Comparison of ENCODE assay signal across 39 mouse cellular contexts in the genomic region with DNA sequence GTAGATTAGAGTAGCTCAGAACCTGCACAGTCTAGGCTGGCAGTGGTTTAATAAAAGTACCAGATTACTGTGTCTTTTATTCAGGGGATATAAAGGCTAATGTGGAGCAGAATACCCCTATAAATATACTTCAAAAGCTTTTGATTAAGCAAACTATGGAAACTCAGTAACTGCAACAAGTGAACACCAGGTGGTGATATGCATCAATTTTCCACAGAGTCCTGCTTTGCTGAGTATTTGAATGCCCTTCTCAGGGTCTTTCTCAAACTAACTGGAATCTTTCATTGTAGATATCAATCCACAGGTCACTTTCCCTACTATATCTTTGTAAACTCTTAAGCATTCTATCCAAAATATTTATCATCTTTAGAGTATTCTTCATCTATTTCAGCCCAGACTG. TPM values are rescaled to one million over a fixed set of nuclear protein-coding genes. Genes with fewer than 3 reads are reported as not detected.
"Had no signal": no experiment of that assay in that cellular context is flagged by ENCODE, and none has a peak within 500 bp of the region (broad histone marks: within the 10 kb centered on the region; RNA-seq: fewer than 3 reads in every experiment).

No protein-coding gene starts in this region.

- H3K4me3 ChIP-seq: gastrocnemius, adult 2 months; heart, embryonic 10.5 days; heart, embryonic 12.5 days; hindbrain, embryonic 10.5 days; hindbrain, embryonic 12.5 days; intestine, embryonic 15.5 days; layer of hippocampus, adult 2 months; left cerebral cortex, adult 2 months; limb, embryonic 13.5 days; limb, embryonic 15.5 days; liver, embryonic 13.5 days had no signal

- H3K36me3 ChIP-seq: heart, embryonic 10.5 days; heart, embryonic 12.5 days; hindbrain, embryonic 10.5 days; hindbrain, embryonic 12.5 days; intestine, embryonic 15.5 days; limb, embryonic 13.5 days; limb, embryonic 15.5 days; liver, embryonic 13.5 days had no signal

- H3K27ac ChIP-seq: gastrocnemius, adult 2 months; heart, embryonic 10.5 days; hindbrain, embryonic 10.5 days; hindbrain, embryonic 12.5 days; hindbrain, embryonic 14.5 days; intestine, embryonic 15.5 days; layer of hippocampus, adult 2 months; left cerebral cortex, adult 2 months; limb, embryonic 13.5 days; limb, embryonic 15.5 days; liver, embryonic 13.5 days had no signal

- H3K4me1 ChIP-seq: heart, embryonic 10.5 days; heart, embryonic 12.5 days; hindbrain, embryonic 10.5 days; hindbrain, embryonic 12.5 days; intestine, embryonic 15.5 days; limb, embryonic 13.5 days; limb, embryonic 15.5 days; liver, embryonic 13.5 days had no signal

- ATAC-seq: hindbrain, embryonic 16.5 days; inflammation-experienced regulatory T-cells, adult 6 months; intestine, embryonic 15.5 days; intestine, postnatal 0 days had no signal

- H3K9me3 ChIP-seq: intestine, embryonic 15.5 days; limb, embryonic 15.5 days had no signal

- DNase-seq: gastrocnemius, adult 2 months; gastrocnemius, postnatal 10 days; gastrocnemius, postnatal 25 days; heart, adult 18-20 months; heart, postnatal 10 days; heart, postnatal 4 days; kidney, adult 18-20 months; kidney, adult 8-10 months; kidney, postnatal 10 days; kidney, postnatal 25 days; kidney, postnatal 4 days; liver, embryonic 13.5 days had no signal

- H3K27me3 ChIP-seq: heart, embryonic 12.5 days; hindbrain, embryonic 12.5 days; intestine, embryonic 15.5 days; limb, embryonic 13.5 days; limb, embryonic 15.5 days; liver, embryonic 13.5 days had no signal

- H3K9ac ChIP-seq: heart, embryonic 12.5 days; hindbrain, embryonic 12.5 days; hindbrain, embryonic 14.5 days; intestine, embryonic 15.5 days; limb, embryonic 13.5 days; limb, embryonic 15.5 days; liver, embryonic 13.5 days had no signal

- H3K4me2 ChIP-seq: heart, embryonic 12.5 days; hindbrain, embryonic 12.5 days; hindbrain, embryonic 14.5 days; intestine, embryonic 15.5 days; limb, embryonic 13.5 days; limb, embryonic 15.5 days; liver, embryonic 13.5 days had no signal

RNA-seq across cellular contexts. Expression of gene Scgb2b26, which starts 41.9 kb away (rescaled TPM):
- total RNA-seq: gastrocnemius, adult 2 months; gastrocnemius, postnatal 10 days; gastrocnemius, postnatal 25 days; gastrocnemius, postnatal 4 days; granulocyte monocyte progenitor cell, adult 5-6 weeks; heart, adult 18-20 months; heart, postnatal 10 days; heart, postnatal 25 days; heart, postnatal 4 days; layer of hippocampus, adult 2 months; layer of hippocampus, postnatal 10 days; layer of hippocampus, postnatal 25 days; left cerebral cortex, adult 2 months; left cerebral cortex, postnatal 14 days; left cerebral cortex, postnatal 36 days; liver, adult 2 months had no signal
- polyA plus RNA-seq: frontal cortex, adult 2 months; heart, embryonic 10.5 days; heart, embryonic 12.5 days; heart, embryonic 14.5 days; heart, embryonic 16.5 days; hindbrain, embryonic 10.5 days; hindbrain, embryonic 12.5 days; hindbrain, embryonic 14.5 days; hindbrain, embryonic 16.5 days; inflammation-experienced regulatory T-cells, adult 6 months; intestine, embryonic 15.5 days; intestine, postnatal 0 days; kidney, embryonic 14.5 days; kidney, embryonic 16.5 days; limb, embryonic 11.5 days; limb, embryonic 13.5 days; limb, embryonic 15.5 days; liver, adult 2 months; liver, embryonic 13.5 days had no signal
